Mouse (Mus musculus) heart, postnatal 0 days (tissue): ENCODE measurements around the gene Snx8.

Experiments used
- CTCF ChIP-seq: IDR thresholded peaks from 2 replicates; pipeline ENCODE4 v1.5.1; 2016; ENCODE audit warnings: antibody characterized with exemption, control low read depth, low read depth
- EP300 ChIP-seq: IDR thresholded peaks from 2 replicates; pipeline ENCODE4 v1.6.1; 2016; ENCODE audit warnings: antibody characterized with exemption, low read depth

DNA sequence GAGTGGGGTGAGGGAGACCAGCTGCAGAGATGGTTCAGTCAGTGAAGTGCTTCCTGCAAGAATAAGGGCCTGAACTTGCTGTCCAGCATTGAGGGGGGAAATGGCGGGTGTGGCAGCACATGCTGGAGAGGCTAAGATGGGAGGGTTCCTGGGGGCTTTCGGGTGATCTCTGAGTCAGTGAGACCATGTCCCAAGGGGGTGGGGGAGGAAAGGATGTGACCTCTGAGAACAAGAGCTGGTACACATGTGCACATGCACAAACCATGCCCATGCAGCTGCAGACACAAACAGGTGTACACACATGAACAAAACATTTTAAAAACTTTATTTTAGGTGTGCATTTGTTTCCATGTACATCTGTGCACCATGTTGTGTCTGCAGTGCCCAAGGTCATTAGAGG, 15.4 kb downstream of the Snx8 start:
- TF ChIP-seq CTCF (no peak), EP300 (no peak)
